Mouse (Mus musculus): Measurements from ENCODE around the gene Foxc2. TPM values are rescaled to one million over a fixed set of nuclear protein-coding genes. Genes with fewer than 3 reads are reported as not detected.

Foxc2 gene
- polyA plus RNA-seq, 1 experiment from 2014 or later: 3.1 TPM

DNA sequence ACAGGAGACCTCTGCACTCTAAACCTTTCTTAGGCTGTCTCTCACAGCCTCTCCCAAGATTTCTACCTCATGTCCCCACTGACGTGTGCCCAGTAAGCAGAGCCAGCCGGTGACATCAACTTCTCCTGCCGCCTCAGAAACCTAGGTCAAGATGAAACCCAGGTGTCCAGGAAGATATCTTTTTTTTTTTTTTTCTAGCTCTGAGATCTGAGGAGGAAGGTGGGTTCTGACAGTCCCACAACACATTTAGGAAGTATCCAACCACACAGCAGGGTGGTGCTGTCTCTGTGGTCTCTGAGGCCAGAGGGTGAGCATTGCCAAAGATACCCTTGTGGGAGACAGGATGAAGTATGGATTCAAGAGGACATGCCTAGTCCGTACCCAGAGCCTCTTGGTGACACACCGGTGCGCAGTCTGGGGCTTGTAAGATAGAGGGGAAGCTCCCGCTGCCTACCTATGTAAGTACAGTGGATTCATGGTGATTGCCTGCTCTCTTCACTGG lies 41.1 kb downstream of the Foxc2 start:
- Histone ChIP-seq H3K9ac (no peak overlapping the region), H3K9me3 (ENCODE audit: control insufficient read depth, low read length) (no peaks in the 10 kb centered on the region), H3K36me3 (replicated peaks; ENCODE audit: control insufficient read depth, insufficient read depth) (no peaks in the 10 kb centered on the region), H3K27ac (no peak overlapping the region), H3K4me1 (replicated peaks; ENCODE audit: control insufficient read depth, insufficient read depth, low read length) (no peaks in the 10 kb centered on the region), H3K27me3 (ENCODE audit: control insufficient read depth, insufficient read depth, low read length) (no peaks in the 10 kb centered on the region), H3K4me2 (replicated peaks) (no peak overlapping the region), H3K4me3 (replicated peaks; ENCODE audit: low read length) (no peak overlapping the region)
- ATAC-seq (ENCODE audit: low FRiP score) (no peak), DNase-seq (ENCODE audit: low spot score) (no peak)
- WGBS: 90% methylated on average over 7 of the region's 7 CpGs

DNA sequence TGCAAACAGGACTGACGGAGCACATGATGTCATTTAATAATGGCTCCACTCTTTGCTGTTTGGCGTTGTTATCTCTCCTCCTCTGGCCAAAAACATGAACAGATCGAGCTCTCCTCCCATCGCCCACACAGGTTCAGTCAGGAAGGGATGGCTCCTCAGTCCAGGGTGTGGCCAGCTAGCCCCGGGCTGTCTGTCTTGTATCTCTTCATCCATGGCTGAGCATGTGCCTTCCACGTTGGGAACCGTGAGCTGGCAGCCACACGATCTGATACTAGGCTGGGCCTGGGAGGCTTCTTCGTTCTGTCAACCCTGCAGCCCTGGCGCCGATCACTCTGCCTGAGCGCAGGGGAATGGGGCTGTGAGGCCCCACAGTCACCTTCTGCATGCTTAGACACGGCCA lies 42.8 kb downstream of the Foxc2 start:
- Histone ChIP-seq H3K4me1 (replicated peaks; ENCODE audit: control insufficient read depth, insufficient read depth, low read length) (no peaks in the 10 kb centered on the region), H3K4me3 (replicated peaks; ENCODE audit: low read length) (no peak overlapping the region), H3K9me3 (ENCODE audit: control insufficient read depth, low read length) (no peaks in the 10 kb centered on the region), H3K4me2 (replicated peaks) (no peak overlapping the region), H3K27me3 (ENCODE audit: control insufficient read depth, insufficient read depth, low read length) (no peaks in the 10 kb centered on the region), H3K27ac (no peak overlapping the region), H3K9ac (no peak overlapping the region), H3K36me3 (replicated peaks; ENCODE audit: control insufficient read depth, insufficient read depth) (no peaks in the 10 kb centered on the region)
- DNase-seq (ENCODE audit: low spot score) (no peak), ATAC-seq (ENCODE audit: low FRiP score) (no peak)
- WGBS: 80% methylated on average over 13 of the region's 13 CpGs

DNA sequence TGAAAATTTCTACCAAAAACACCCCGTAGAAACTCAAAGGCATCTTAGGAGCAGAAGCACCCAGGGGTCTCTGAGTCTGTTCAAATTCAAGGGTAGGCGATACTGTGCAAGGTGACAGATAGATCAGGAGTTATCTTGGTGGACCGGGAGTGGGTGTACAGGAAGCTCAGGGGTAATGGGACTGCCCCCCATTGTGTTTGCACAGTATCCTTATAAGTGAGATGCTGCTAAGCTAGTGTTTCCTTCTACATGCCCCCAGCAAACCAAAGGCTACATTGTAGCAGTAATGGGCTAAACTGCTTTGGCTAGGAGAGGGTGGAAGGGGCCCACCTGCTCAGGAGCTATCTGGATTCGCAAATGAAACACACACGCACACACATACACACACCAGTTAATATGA lies 45.5 kb downstream of the Foxc2 start:
- Histone ChIP-seq H3K36me3 (replicated peaks; ENCODE audit: control insufficient read depth, insufficient read depth) (no peaks in the 10 kb centered on the region), H3K4me1 (replicated peaks; ENCODE audit: control insufficient read depth, insufficient read depth, low read length) (no peaks in the 10 kb centered on the region), H3K4me2 (replicated peaks) (no peak overlapping the region), H3K27ac (no peak overlapping the region), H3K27me3 (ENCODE audit: control insufficient read depth, insufficient read depth, low read length) (no peaks in the 10 kb centered on the region), H3K4me3 (replicated peaks; ENCODE audit: low read length) (no peak overlapping the region), H3K9ac (no peak overlapping the region), H3K9me3 (ENCODE audit: control insufficient read depth, low read length) (no peaks in the 10 kb centered on the region)
- 92% methylated on average over 5 of the region's 5 CpGs for WGBS
- ATAC-seq (ENCODE audit: low FRiP score) (no peak), DNase-seq (ENCODE audit: low spot score) (no peak)

DNA sequence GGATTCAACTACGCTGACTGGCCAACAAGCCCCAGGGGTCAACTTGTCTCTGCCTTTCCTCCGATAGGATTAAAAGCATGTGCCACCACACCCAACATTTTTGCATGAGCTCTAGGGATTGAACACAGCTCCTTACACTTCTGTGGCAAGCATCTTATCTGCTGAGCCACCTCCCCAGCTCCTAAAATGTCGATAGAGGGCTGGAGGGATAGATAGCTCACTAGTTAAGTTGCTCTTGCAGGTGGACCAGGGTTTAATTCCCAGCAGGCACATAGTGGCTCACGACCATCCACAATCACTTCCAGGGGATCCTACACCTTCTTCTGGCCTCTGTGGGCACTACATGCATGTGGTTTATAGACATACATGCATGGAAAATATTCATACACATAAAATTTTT lies 46.4 kb downstream of the Foxc2 start:
- H3K9ac ChIP-seq: no peak overlapping the region
- H3K9me3 ChIP-seq (ENCODE audit: control insufficient read depth, low read length): no peaks in the 10 kb centered on the region
- no peak overlapping the region for H3K27ac ChIP-seq
- ATAC-seq (ENCODE audit: low FRiP score) (no peak), DNase-seq (ENCODE audit: low spot score) (no peak)
- H3K27me3 ChIP-seq (ENCODE audit: control insufficient read depth, insufficient read depth, low read length): no peaks in the 10 kb centered on the region
- no peak overlapping the region for H3K4me3 ChIP-seq (replicated peaks; ENCODE audit: low read length)
- WGBS: 85% methylated on average over 4 of the region's 4 CpGs
- H3K4me1 ChIP-seq (replicated peaks; ENCODE audit: control insufficient read depth, insufficient read depth, low read length): no peaks in the 10 kb centered on the region
- no peaks in the 10 kb centered on the region for H3K36me3 ChIP-seq (replicated peaks; ENCODE audit: control insufficient read depth, insufficient read depth)
- H3K4me2 ChIP-seq (replicated peaks): no peak overlapping the region

DNA sequence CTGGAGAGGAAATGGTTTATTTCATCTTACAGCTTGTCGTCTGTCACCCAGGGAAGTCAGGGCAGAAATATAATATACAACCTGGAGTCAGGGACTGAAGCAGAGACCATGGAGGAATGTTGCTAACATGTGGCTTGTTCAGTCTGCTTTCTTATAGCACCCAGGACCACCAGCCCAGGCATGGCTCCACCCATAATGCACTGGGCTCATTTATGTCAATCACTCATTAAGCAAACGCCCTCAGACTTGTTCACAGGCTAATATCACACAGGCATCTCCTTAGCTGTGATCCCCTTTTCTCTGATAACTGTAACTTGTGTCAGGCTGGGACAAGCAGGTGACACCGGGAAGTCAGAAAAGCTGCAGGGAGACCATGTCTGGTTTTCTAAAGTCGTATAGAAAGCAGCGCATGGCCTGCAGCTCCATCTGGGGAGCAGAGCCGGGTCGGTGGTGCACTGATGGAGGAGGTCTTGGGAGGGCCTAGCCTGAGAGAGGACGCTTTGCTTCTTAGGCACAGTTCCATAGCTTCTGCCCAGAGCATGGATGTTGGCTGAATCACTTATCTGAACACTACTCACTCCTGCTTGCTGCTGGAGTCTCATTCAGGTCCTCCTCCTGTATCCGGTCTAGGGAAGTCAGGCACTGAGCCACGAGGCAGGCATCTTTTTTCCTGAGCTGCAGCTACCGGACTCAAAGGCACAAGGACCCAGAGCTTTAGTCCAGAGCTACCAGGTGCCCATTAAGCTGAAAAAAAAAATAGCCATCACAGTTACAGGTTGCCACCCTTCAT lies 47.1 kb downstream of the Foxc2 start:
- Histone ChIP-seq H3K27me3 (ENCODE audit: control insufficient read depth, insufficient read depth, low read length) (no peaks in the 10 kb centered on the region), H3K36me3 (replicated peaks; ENCODE audit: control insufficient read depth, insufficient read depth) (no peaks in the 10 kb centered on the region), H3K9me3 (ENCODE audit: control insufficient read depth, low read length) (no peaks in the 10 kb centered on the region), H3K27ac (no peak overlapping the region), H3K4me2 (replicated peaks) (no peak overlapping the region), H3K4me3 (replicated peaks; ENCODE audit: low read length) (no peak overlapping the region), H3K4me1 (replicated peaks; ENCODE audit: control insufficient read depth, insufficient read depth, low read length) (no peaks in the 10 kb centered on the region), H3K9ac (no peak overlapping the region)
- ATAC-seq (ENCODE audit: low FRiP score) (no peak), DNase-seq (ENCODE audit: low spot score) (no peak)
- WGBS: 74% methylated on average over 11 of the region's 11 CpGs

DNA sequence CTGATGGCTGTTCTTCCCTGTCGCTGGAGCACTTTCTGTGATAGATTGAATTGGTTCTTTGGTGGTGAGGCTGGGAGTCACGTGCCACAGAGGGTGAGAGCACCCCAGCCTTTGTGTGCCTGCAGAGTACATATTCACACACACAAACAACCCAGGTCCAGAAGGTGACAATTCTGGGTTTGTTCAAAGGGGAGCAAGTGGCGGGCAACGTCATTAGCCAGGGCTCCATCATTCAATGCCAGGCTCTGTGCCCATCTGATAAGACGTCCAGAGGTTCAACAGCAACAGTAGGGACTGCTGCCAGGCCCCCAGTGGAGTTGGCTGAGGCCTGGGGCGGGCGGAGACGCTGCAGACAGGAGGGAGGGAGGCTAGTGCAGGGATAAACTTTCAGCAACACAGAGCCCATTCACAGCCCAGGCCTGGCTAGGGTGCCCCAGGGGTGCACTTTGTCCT lies 48.1 kb downstream of the Foxc2 start:
- no peak for ATAC-seq (ENCODE audit: low FRiP score)

DNA sequence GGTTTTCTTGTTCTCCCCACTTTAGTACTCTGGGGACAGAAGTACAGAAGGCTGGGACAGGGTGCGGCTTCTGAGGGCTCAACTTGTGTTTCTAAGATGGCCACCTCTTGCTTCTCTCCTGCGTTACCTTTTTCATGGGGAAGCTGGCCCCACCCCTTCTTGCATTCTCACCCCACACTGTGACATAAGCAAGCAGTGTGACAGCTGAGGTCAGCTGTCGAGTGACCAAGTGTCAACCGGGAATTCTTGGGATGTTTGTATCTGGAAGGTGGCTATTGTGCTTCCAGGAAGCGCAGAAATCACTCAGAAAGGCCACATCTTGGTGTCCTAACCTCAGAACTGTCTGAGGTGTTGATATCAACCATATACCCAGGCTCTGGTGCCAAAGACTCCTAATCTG lies 52.1 kb downstream of the Foxc2 start:
- ATAC-seq (ENCODE audit: low FRiP score) (no peak), DNase-seq (ENCODE audit: low spot score) (no peak)
- Histone ChIP-seq H3K4me2 (replicated peaks) (no peak overlapping the region), H3K4me3 (replicated peaks; ENCODE audit: low read length) (no peak overlapping the region), H3K9ac (no peak overlapping the region), H3K27ac (no peak overlapping the region), H3K36me3 (replicated peaks; ENCODE audit: control insufficient read depth, insufficient read depth) (no peaks in the 10 kb centered on the region), H3K4me1 (replicated peaks; ENCODE audit: control insufficient read depth, insufficient read depth, low read length) (0 out of 2 replicates have a peak, but pooled peaks cover 5% of the 10 kb centered on the region), H3K27me3 (ENCODE audit: control insufficient read depth, insufficient read depth, low read length) (no peaks in the 10 kb centered on the region), H3K9me3 (ENCODE audit: control insufficient read depth, low read length) (no peaks in the 10 kb centered on the region)
- WGBS: 70% methylated on average over 5 of the region's 5 CpGs

More for the DNA sequence above, 48.1 kb downstream of the Foxc2 start:
- Histone ChIP-seq H3K27me3 (ENCODE audit: control insufficient read depth, insufficient read depth, low read length) (no peaks in the 10 kb centered on the region), H3K4me3 (replicated peaks; ENCODE audit: low read length) (no peak overlapping the region), H3K4me2 (replicated peaks) (no peak overlapping the region), H3K27ac (no peak overlapping the region), H3K9ac (no peak overlapping the region), H3K4me1 (replicated peaks; ENCODE audit: control insufficient read depth, insufficient read depth, low read length) (no peaks in the 10 kb centered on the region), H3K36me3 (replicated peaks; ENCODE audit: control insufficient read depth, insufficient read depth) (no peaks in the 10 kb centered on the region), H3K9me3 (ENCODE audit: control insufficient read depth, low read length) (no peaks in the 10 kb centered on the region)
- no peak for DNase-seq (ENCODE audit: low spot score)
- WGBS: 51% methylated on average over 8 of the region's 8 CpGs

Small RNA genes lying within 50 kb of the gene (microRNA-seq; reads per million reads assigned to microRNA genes)
- gene Gm27530: not detected

Other genes with a start within 250 kb of the Foxc2 start
- gene Foxf1, start 31.8 kb upstream of the Foxc2 start, polyA plus RNA-seq (2014; fragmentation: Nextera tagmentation; extraction: Ambion mirVana): 1.1 and 1.7 TPM in 2 replicates
- 34.6 and 45.6 TPM in 2 replicates for gene Mthfsd, start 7.8 kb upstream of the Foxc2 start, polyA plus RNA-seq (2014; fragmentation: Nextera tagmentation; extraction: Ambion mirVana)
- 0.12 and 0.25 TPM in 2 replicates for gene Foxl1, start 11.8 kb downstream of the Foxc2 start, polyA plus RNA-seq (2014; fragmentation: Nextera tagmentation; extraction: Ambion mirVana)